Mouse (Mus musculus) forebrain, embryonic 10.5 days (tissue): ENCODE measurements around the gene Lnp1. TPM values are rescaled to one million over a fixed set of nuclear protein-coding genes. Genes with fewer than 3 reads are reported as not detected.

Experiments used
- DNase-seq: peaks from one replicate; pipeline ENCODE4 v3.0.0-alpha.2; 2017; ENCODE audit warnings: low spot score; ENCODE audit errors: extremely low spot score
- H3K27ac ChIP-seq: fragments of 300-500 bp; sonication (generic); 2 replicates; pipeline ENCODE4 v1.5.1; 2016; ENCODE audit warnings: mild to moderate bottlenecking
- H3K27me3 ChIP-seq: fragments of 300-500 bp; sonication (generic); 2 replicates; pipeline ENCODE4 v1.6.1; 2016; ENCODE audit warnings: mild to moderate bottlenecking; ENCODE audit not compliant: poor library complexity, severe bottlenecking
- H3K36me3 ChIP-seq: fragments of 300-500 bp; sonication (generic); replicated peaks from 2 replicates; pipeline ENCODE4 v1.6.1; 2016; ENCODE audit warnings: mild to moderate bottlenecking, moderate library complexity
- H3K4me1 ChIP-seq: fragments of 300-500 bp; sonication (generic); 2 replicates; pipeline ENCODE4 v1.6.1; 2016
- H3K4me3 ChIP-seq: fragments of 300-500 bp; sonication (generic); 2 replicates; pipeline ENCODE4 v1.5.1; 2016; ENCODE audit warnings: mild to moderate bottlenecking, moderate library complexity
- H3K9me3 ChIP-seq: fragments of 300-500 bp; sonication (generic); 2 replicates; pipeline ENCODE4 v1.6.1; 2016; ENCODE audit warnings: mild to moderate bottlenecking, moderate library complexity
- WGBS: fragments of 180-500 bp; shearing (Covaris S2); methylation state at CpG from one replicate; pipeline ENCODE4 v1.1.7; 2016; 5-methylcytosine and 5-hydroxymethylcytosine counted together
- polyA plus RNA-seq: library from polyadenylated mRNA; unstranded; fragments of >200 nt; fragmentation: Nextera tagmentation; extraction: Ambion mirVana; gene quantifications from 2 replicates; pipeline ENCODE4 v1.2.1, GENCODE M21; 2016

The Lnp1 gene
- polyA plus RNA-seq, 1 experiment from 2014 or later, result not detected

DNA sequence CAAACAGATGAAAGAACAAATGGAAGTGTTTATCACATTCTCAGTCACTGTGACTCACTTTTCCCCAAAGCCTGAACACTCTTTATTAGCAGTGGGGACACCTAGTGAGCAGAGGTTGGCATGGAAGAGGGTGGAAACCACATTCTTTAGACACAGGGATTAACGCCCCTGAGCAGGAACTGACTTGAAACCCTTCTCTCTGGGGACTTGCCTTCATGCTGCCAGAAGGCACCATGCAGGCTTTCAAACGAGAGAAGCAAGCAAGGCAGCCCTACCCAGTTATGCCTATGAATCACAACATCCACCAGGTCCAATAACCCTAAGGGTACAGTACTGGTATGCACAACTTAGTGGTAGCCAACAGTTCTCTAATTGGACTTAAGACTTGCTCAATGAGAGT is 54.5 kb downstream of the Lnp1 start:
- H3K27ac ChIP-seq, result no peak overlapping the region
- no peaks in the 10 kb centered on the region for H3K9me3 ChIP-seq
- H3K4me1 ChIP-seq, result no peaks in the 10 kb centered on the region
- no peaks in the 10 kb centered on the region for H3K27me3 ChIP-seq
- H3K4me3 ChIP-seq, result no peak overlapping the region
- DNase-seq, result no peak
- 34% methylated on average over 2 of the region's 2 CpGs for WGBS
- H3K36me3 ChIP-seq, result no peaks in the 10 kb centered on the region

DNA sequence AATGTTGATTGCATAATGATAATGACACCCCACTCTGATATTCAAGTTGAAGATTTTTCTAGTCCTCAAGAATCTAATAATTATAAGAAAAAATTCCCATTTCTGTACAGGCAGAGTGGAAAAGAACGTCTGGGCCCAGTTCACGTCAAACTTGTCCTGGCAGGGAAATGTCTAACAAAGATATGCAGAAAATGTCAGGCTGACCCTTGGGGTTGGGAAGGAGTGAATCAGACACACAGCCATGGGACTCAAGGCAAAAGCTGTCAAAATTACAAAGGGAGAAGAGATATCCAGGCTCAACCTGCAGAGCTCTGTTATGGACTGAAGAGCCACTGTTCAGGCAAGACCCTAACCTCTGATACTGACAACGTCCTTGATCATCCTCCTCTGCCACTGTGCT is 57.4 kb downstream of the Lnp1 start:
- no peak for DNase-seq
- Histone ChIP-seq H3K9me3 (no peaks in the 10 kb centered on the region), H3K4me1 (no peaks in the 10 kb centered on the region), H3K27me3 (no peaks in the 10 kb centered on the region), H3K4me3 (no peak overlapping the region), H3K36me3 (no peaks in the 10 kb centered on the region), H3K27ac (no peak overlapping the region)
- WGBS, result 87% methylated on average over 3 of the region's 3 CpGs

DNA sequence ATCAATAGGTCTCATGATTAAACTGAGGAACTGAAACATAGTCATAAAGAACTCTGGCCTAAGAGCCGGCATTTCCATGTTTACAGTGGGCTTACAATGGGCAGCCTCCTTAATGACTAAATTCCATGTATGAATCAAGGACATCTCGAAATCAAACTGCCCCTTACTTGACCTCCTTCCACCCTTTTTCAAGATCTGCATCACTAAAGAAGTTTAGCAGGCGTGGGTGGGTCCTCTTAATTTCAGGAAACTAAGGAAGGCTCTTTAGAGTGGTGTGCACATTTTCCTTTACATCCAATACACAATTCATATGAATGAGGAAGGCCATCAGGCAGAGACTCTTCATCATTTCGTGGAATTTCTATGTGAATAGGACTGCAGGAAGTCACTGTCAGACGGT is 59.5 kb downstream of the Lnp1 start:
- Histone ChIP-seq H3K4me1 (no peaks in the 10 kb centered on the region), H3K9me3 (no peaks in the 10 kb centered on the region), H3K36me3 (no peaks in the 10 kb centered on the region), H3K27ac (no peak overlapping the region), H3K27me3 (no peaks in the 10 kb centered on the region), H3K4me3 (no peak overlapping the region)
- no peak for DNase-seq
- WGBS, result 85% methylated on average over 5 of the region's 5 CpGs

DNA sequence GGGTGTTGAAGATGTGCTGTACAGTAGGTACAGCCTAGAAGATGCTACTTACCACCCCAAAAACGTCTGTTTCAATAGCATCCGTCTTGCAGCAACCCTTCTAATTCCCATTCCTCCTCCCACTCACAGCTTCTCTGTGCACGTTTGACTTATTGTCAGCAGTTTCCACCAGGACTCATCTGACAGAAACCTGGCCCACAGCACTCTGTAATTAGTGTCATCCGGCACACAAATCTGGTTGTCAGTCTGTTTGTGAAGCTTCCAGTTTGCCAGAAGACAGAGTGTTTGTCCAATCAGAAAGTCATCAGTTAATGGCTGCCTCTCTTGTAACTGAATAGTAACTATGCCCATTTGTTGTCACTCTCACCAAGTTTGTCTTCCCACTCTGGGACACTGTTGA is 60.3 kb downstream of the Lnp1 start:
- Histone ChIP-seq H3K4me3 (no peak overlapping the region), H3K27ac (no peak overlapping the region), H3K27me3 (no peaks in the 10 kb centered on the region), H3K4me1 (no peaks in the 10 kb centered on the region), H3K36me3 (no peaks in the 10 kb centered on the region), H3K9me3 (no peaks in the 10 kb centered on the region)
- no peak for DNase-seq
- 85% methylated on average over 4 of the region's 4 CpGs for WGBS

Other genes starting within 250 kb of the Lnp1 start
- gene Tfg, start 210.6 kb downstream of the Lnp1 start, polyA plus RNA-seq, result 180 and 184 TPM in 2 replicates
- not detected in 2 replicates for gene Adgrg7, start 132.2 kb downstream of the Lnp1 start, polyA plus RNA-seq
- 3.4 and 3.9 TPM in 2 replicates for gene Tmem45a, start 41.9 kb downstream of the Lnp1 start, polyA plus RNA-seq
- not detected in 2 replicates for gene Tmem45a2, start 143.3 kb upstream of the Lnp1 start, polyA plus RNA-seq
- gene Tomm70a, start 193.6 kb upstream of the Lnp1 start, polyA plus RNA-seq, result 50.2 and 52.2 TPM in 2 replicates
- 59.1 and 62.6 TPM in 2 replicates for gene Nit2, start 239.3 kb upstream of the Lnp1 start, polyA plus RNA-seq